Mouse (Mus musculus) intestine, embryonic 14.5 days (tissue): ENCODE data around the gene Fmnl2. TPM values are rescaled to one million over a fixed set of nuclear protein-coding genes. Genes with fewer than 3 reads are reported as not detected.
A peak's percentile ranks its signal among the peaks of the same experiment; 100 is the strongest.

Source experiments
- ATAC-seq: fragments of 200-750 bp; cut with Nextera tagmentation; replicated peaks from 2 replicates; pipeline ENCODE4 v1.8.0; 2017; ENCODE audit warnings: low read depth, moderate number of reproducible peaks, moderate TSS enrichment, moderate library complexity; ENCODE audit not compliant: low FRiP score, low TSS enrichment
- DNase-seq: peaks from one replicate; pipeline ENCODE4 v3.0.0-alpha.2; 2018; ENCODE audit warnings: low spot score
- H3K27ac ChIP-seq: fragments of 300-500 bp; sonication (generic); 2 replicates; pipeline ENCODE4 v1.5.1; 2014; ENCODE audit warnings: low read depth, mild to moderate bottlenecking, control low read depth
- H3K27me3 ChIP-seq: fragments of 300-500 bp; sonication (generic); replicated peaks from 2 replicates; pipeline ENCODE4 v1.6.1; 2014; ENCODE audit warnings: low read length, control low read depth; ENCODE audit not compliant: control insufficient read depth, insufficient read depth
- H3K36me3 ChIP-seq: fragments of 300-500 bp; sonication (generic); 2 replicates; pipeline ENCODE4 v1.6.1; 2014; ENCODE audit warnings: low read length, control low read depth; ENCODE audit not compliant: control insufficient read depth, insufficient read depth
- H3K4me1 ChIP-seq: fragments of 300-500 bp; sonication (generic); replicated peaks from 2 replicates; pipeline ENCODE4 v1.6.1; 2014; ENCODE audit warnings: low read length, control low read depth, mixed read lengths; ENCODE audit not compliant: control insufficient read depth, insufficient read depth
- H3K4me2 ChIP-seq: fragments of 300-500 bp; sonication (generic); 2 replicates; pipeline ENCODE4 v1.6.1; 2014; ENCODE audit warnings: low read length
- H3K4me3 ChIP-seq: fragments of 300-500 bp; sonication (generic); 2 replicates; pipeline ENCODE4 v1.5.1; 2014; ENCODE audit warnings: low read depth, low read length, control low read depth, mixed read lengths
- H3K9ac ChIP-seq: fragments of 300-500 bp; sonication (generic); 2 replicates; pipeline ENCODE4 v1.6.1; 2014; ENCODE audit warnings: mild to moderate bottlenecking, low read length
- H3K9me3 ChIP-seq: fragments of 300-500 bp; sonication (generic); 2 replicates; pipeline ENCODE4 v1.6.1; 2016; ENCODE audit warnings: low read length, control low read depth; ENCODE audit not compliant: control insufficient read depth
- WGBS: fragments of 180-500 bp; shearing (Covaris S2); extraction: QIAGEN DNeasy Blood & Tissue Kit; methylation state at CpG from one replicate; pipeline ENCODE4 v1.1.7; 2014; 5-methylcytosine and 5-hydroxymethylcytosine counted together
- polyA plus RNA-seq: library from polyadenylated mRNA; unstranded; fragments of >200 nt; fragmentation: Nextera tagmentation; extraction: Ambion mirVana; gene quantifications from 2 replicates; pipeline ENCODE4 v1.2.1, GENCODE M21; 2014

The Fmnl2 gene
- polyA plus RNA-seq, 1 experiment from 2014 or later = 6.1 TPM

DNA sequence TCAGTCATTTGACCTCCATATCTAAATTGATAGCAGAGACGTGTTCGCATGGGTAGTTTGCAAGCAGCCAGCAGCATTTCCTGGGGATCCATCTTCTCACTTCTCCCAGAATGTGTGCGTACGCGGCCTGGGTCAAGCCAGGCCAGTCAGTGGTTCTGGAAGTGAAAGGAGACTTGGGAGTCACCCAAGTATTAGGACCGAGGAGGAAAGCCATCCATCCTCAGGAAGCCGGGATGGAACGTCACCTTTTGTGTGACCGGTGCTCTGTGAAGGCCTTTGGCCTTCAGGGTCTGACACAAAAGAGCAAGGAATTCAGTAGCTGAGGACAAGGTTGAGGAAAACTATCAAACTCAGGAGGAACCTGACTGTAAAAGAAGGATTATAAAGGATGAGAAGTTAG is 136.9 kb downstream of the Fmnl2 start:
- ATAC-seq = no peak
- WGBS = 83% methylated on average over 9 of the region's 9 CpGs
- Histone ChIP-seq H3K27me3 (no peaks in the 10 kb centered on the region), H3K27ac (no peak overlapping the region), H3K9ac (no peak overlapping the region), H3K4me2 (no peak overlapping the region), H3K4me3 (no peak overlapping the region), H3K36me3 (no peaks in the 10 kb centered on the region), H3K4me1 (peaks cover 10% of the 10 kb centered on the region), H3K9me3 (no peaks in the 10 kb centered on the region)
- DNase-seq = no peak

- WGBS = 79% methylated on average over 15 of the region's 15 CpGs
- no peak for ATAC-seq
- Histone ChIP-seq H3K27ac (no peak overlapping the region), H3K4me3 (no peak overlapping the region), H3K36me3 (no peaks in the 10 kb centered on the region), H3K4me1 (no peaks in the 10 kb centered on the region), H3K27me3 (no peaks in the 10 kb centered on the region), H3K9me3 (no peaks in the 10 kb centered on the region), H3K9ac (no peak overlapping the region), H3K4me2 (no peak overlapping the region)
- DNase-seq = no peak
Measured at GRCm38 (mm10) chr2:52997955-52998750, 140.5 kb downstream of the Fmnl2 start.

- no peaks in the 10 kb centered on the region for H3K9me3 ChIP-seq
- H3K27me3 ChIP-seq = no peaks in the 10 kb centered on the region
- H3K4me3 ChIP-seq = no peak overlapping the region
- ATAC-seq (no peak), DNase-seq (no peak)
- H3K36me3 ChIP-seq = no peaks in the 10 kb centered on the region
- H3K4me2 ChIP-seq = no peak overlapping the region
- H3K9ac ChIP-seq = no peak overlapping the region
- WGBS = 47% methylated on average over 3 of the region's 3 CpGs
- no peak overlapping the region for H3K27ac ChIP-seq
- H3K4me1 ChIP-seq = no peaks in the 10 kb centered on the region
Measured at GRCm38 (mm10) chr2:52999524-52999969, 141.9 kb downstream of the Fmnl2 start.

DNA sequence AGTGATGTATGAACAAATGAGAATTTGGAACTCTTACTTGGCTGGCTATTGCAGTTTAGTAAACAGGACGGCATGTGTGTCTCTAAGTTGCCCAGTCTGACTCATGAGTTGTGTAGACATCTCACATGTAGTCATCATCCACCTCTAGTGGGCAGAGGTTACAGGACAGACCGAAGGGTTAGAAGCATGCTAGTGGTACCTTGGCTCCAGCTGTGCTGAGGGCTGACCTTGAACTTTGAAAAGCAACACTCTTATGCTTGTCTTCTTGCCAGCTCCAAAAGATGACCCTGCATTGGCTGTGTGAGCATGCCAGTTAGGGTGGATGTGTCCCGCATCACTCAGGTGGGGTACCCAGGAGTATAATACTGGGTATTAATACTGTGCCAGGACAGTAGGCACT is 142.8 kb downstream of the Fmnl2 start:
- no peaks in the 10 kb centered on the region for H3K4me1 ChIP-seq
- no peak for ATAC-seq
- H3K4me3 ChIP-seq = no peak overlapping the region
- WGBS = 96% methylated on average over 3 of the region's 3 CpGs
- H3K36me3 ChIP-seq = no peaks in the 10 kb centered on the region
- DNase-seq = no peak
- H3K9me3 ChIP-seq = no peaks in the 10 kb centered on the region
- no peak overlapping the region for H3K27ac ChIP-seq
- H3K27me3 ChIP-seq = no peaks in the 10 kb centered on the region
- no peak overlapping the region for H3K4me2 ChIP-seq
- no peak overlapping the region for H3K9ac ChIP-seq

DNA sequence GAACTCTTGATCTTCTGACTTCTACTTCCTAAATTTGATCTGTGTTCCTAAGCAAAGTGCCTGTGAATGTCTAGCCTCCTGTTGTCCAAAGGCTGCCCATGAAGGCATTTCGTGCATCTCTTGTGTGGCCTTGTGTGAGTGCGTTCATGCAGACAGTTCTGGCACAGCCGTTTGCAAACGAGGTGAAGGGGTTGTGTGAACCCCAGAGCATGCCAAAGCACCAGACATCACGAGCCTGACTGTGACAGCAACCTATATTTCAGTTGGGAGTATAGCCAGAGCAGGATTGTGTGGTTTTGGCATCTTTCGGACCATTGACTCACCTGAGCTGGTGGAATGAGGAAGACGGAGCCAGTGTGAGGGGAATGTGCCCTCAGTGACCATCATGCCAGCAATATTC is 148.5 kb downstream of the Fmnl2 start:
- 81% methylated on average over 7 of the region's 7 CpGs for WGBS

DNA sequence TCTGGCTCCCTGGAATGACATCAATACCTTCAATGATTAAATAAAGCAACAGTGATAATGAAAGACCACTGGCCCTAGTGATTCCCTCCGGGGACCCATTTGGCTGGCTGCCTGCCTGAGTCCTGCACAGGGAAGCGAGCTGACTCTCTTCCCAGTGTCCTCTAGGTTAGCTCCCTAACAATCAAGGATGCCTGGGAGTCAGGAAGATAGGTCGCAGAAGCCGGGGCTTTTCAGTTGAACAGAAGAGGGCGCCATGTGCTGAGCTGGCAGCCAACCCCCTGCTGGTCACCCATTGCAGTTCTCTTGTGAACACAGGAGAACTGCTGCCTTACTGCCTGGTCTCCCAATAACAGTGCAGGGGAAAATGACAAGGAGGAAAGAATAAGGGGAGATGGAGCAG is 149.5 kb downstream of the Fmnl2 start:
- H3K4me3 ChIP-seq = no peak overlapping the region
- DNase-seq (peak; percentile 60), ATAC-seq (no peak)
- H3K36me3 ChIP-seq = no peaks in the 10 kb centered on the region
- H3K4me2 ChIP-seq = no peak overlapping the region
- H3K9me3 ChIP-seq = no peaks in the 10 kb centered on the region
- H3K27ac ChIP-seq = no peak overlapping the region
- H3K4me1 ChIP-seq = no peaks in the 10 kb centered on the region
- H3K27me3 ChIP-seq = no peaks in the 10 kb centered on the region
- WGBS = 21% methylated on average over 5 of the region's 5 CpGs
- H3K9ac ChIP-seq = no peak overlapping the region

More for the DNA sequence above, 148.5 kb downstream of the Fmnl2 start:
- H3K36me3 ChIP-seq = no peaks in the 10 kb centered on the region
- ATAC-seq (no peak), DNase-seq (no peak)
- H3K27me3 ChIP-seq = no peaks in the 10 kb centered on the region
- H3K4me1 ChIP-seq = no peaks in the 10 kb centered on the region
- no peak overlapping the region for H3K9ac ChIP-seq
- H3K4me2 ChIP-seq = no peak overlapping the region
- H3K4me3 ChIP-seq = no peak overlapping the region
- no peaks in the 10 kb centered on the region for H3K9me3 ChIP-seq
- no peak overlapping the region for H3K27ac ChIP-seq

DNA sequence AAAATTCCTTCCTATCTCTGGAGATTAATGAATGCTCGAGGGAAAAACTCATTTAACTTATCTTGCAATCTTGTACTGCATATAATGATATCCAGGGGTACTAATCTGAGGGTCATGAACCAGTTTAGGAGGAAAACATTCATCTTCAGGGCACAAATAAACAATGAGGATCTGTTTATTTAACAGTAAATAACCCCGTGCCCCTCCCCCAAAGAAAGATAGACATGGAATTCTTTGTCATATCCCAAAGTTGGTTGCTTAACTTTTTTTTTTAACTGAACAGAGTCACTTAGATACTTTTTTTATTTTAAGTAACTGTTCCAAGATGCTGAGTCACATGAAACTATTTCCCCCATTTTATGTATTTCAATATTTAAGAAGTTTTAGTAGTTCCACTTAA is 155.4 kb downstream of the Fmnl2 start:
- H3K4me2 ChIP-seq = no peak overlapping the region
- no peak overlapping the region for H3K27ac ChIP-seq
- H3K36me3 ChIP-seq = no peaks in the 10 kb centered on the region
- no peak overlapping the region for H3K9ac ChIP-seq
- 22% methylated on average over 2 of the region's 2 CpGs for WGBS
- H3K9me3 ChIP-seq = no peaks in the 10 kb centered on the region
- ATAC-seq (no peak), DNase-seq (no peak)
- no peak overlapping the region for H3K4me3 ChIP-seq
- H3K4me1 ChIP-seq = 0 out of 2 replicates have a peak, but pooled peaks cover 2% of the 10 kb centered on the region
- no peaks in the 10 kb centered on the region for H3K27me3 ChIP-seq

- ATAC-seq (no peak), DNase-seq (no peak)
- H3K4me2 ChIP-seq = no peak overlapping the region
- no peaks in the 10 kb centered on the region for H3K36me3 ChIP-seq
- H3K27me3 ChIP-seq = no peaks in the 10 kb centered on the region
- 0 out of 2 replicates have a peak, but pooled peaks cover 2% of the 10 kb centered on the region for H3K4me1 ChIP-seq
- H3K9ac ChIP-seq = no peak overlapping the region
- WGBS = 71% methylated on average over 5 of the region's 5 CpGs
- no peak overlapping the region for H3K4me3 ChIP-seq
- H3K9me3 ChIP-seq = no peaks in the 10 kb centered on the region
- H3K27ac ChIP-seq = no peak overlapping the region
Measured at GRCm38 (mm10) chr2:53014451-53014850, 156.8 kb downstream of the Fmnl2 start.

- H3K27me3 ChIP-seq = no peaks in the 10 kb centered on the region
- no peak overlapping the region for H3K9ac ChIP-seq
- ATAC-seq (no peak), DNase-seq (no peak)
- no peaks in the 10 kb centered on the region for H3K4me1 ChIP-seq
- H3K4me3 ChIP-seq = no peak overlapping the region
- H3K27ac ChIP-seq = no peak overlapping the region
- no peak overlapping the region for H3K4me2 ChIP-seq
- H3K36me3 ChIP-seq = no peaks in the 10 kb centered on the region
- 100% methylated on average over 3 of the region's 3 CpGs for WGBS
- H3K9me3 ChIP-seq = no peaks in the 10 kb centered on the region
Measured at GRCm38 (mm10) chr2:53022982-53023381, 165.3 kb downstream of the Fmnl2 start.
